Mouse (Mus musculus): ENCODE results near the gene Isyna1. TPM values are rescaled to one million over a fixed set of nuclear protein-coding genes. Genes with fewer than 3 reads are reported as not detected.

Gene Isyna1
- polyA plus RNA-seq, 1 experiment from 2014 or later = 150 TPM

DNA sequence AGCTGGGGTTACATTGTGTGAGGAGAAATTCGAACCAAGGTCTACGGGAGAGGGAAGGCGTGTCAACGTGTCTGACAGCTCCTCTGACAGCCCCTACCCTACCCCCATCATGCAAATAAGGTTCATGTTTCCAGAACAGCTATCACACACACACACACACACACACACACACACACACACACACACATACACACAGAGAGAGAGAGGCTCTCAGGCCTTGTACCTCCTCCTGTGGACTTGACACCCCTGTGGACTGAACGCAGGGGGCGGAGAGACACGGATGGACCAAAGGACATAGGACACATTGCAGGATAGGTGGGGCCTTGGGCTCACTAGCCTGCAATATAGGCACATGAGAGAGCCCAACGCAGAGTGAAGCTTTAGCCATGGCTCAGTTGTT lies 42.7 kb downstream of the Isyna1 start:
- Histone ChIP-seq H3K4me1 (ENCODE audit: control insufficient read depth, insufficient read depth, low read depth, low read length) (no peaks in the 10 kb centered on the region), H3K27me3 (replicated peaks; ENCODE audit: control insufficient read depth, insufficient read depth, low read length) (no peaks in the 10 kb centered on the region; the same call in 1 of the 2 replicates), H3K4me3 (ENCODE audit: low read length) (no peak overlapping the region), H3K4me2 (ENCODE audit: low read length) (no peak overlapping the region), H3K9me3 (ENCODE audit: control insufficient read depth, low read length) (no peaks in the 10 kb centered on the region), H3K36me3 (ENCODE audit: control insufficient read depth, insufficient read depth, low read length) (no peaks in the 10 kb centered on the region), H3K9ac (ENCODE audit: low read depth, low read length) (no peak overlapping the region), H3K27ac (ENCODE audit: low read depth, low read length) (no peak overlapping the region)
- ATAC-seq = no peak
- WGBS = 55% methylated on average over 8 of the region's 8 CpGs

DNA sequence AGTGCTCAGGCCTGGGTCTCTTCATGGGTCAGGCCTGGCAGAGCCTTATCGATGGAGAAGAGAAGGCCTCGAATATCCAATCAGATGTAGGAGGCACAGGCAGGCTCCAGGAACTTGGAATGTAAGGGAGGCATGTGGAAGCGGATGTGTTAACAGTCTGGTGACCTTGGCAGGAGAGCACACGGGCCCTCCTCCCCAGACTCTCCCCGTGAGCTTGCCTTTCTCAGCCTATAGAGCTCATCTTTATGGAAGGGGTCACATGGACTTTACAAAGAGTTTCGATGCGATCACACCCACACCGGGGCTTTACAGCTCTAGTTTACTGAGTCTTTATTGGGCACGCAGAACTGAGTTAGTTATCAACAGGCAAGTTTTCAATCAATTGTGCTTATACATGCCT lies 44.6 kb downstream of the Isyna1 start:
- Histone ChIP-seq H3K27ac (ENCODE audit: low read depth, low read length) (no peak overlapping the region), H3K9me3 (ENCODE audit: control insufficient read depth, low read length) (no peaks in the 10 kb centered on the region), H3K27me3 (replicated peaks; ENCODE audit: control insufficient read depth, insufficient read depth, low read length) (no peaks in the 10 kb centered on the region), H3K4me2 (ENCODE audit: low read length) (no peak overlapping the region), H3K4me1 (ENCODE audit: control insufficient read depth, insufficient read depth, low read depth, low read length) (no peaks in the 10 kb centered on the region), H3K4me3 (ENCODE audit: low read length) (no peak overlapping the region), H3K9ac (ENCODE audit: low read depth, low read length) (no peak overlapping the region), H3K36me3 (ENCODE audit: control insufficient read depth, insufficient read depth, low read length) (no peaks in the 10 kb centered on the region)
- WGBS = 75% methylated on average over 9 of the region's 9 CpGs
- ATAC-seq = no peak

DNA sequence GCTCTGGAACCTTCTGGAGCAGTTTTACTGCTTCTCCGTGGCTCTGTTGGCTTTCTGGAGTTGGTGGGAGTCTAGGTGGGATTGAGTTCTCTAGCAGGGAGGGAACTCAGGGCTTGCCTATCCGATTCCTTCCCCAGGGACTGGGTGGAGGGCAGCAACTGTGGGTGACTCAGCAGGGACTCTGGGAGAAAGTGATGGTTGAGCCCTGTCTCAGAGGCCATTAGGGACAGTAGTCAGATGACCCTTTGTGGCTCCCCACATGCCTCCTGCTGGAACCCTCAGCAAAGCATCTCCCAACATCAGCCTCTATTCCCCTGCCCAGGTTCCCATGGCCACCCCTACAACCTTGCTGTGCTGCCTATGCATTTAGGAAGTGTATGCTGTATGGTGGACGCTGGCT lies 48.8 kb downstream of the Isyna1 start:
- H3K9ac ChIP-seq (ENCODE audit: low read depth, low read length) = no peak overlapping the region
- WGBS = 65% methylated on average over 3 of the region's 3 CpGs
- H3K27ac ChIP-seq (ENCODE audit: low read depth, low read length) = no peak overlapping the region
- no peaks in the 10 kb centered on the region for H3K27me3 ChIP-seq (replicated peaks; ENCODE audit: control insufficient read depth, insufficient read depth, low read length)
- peaks cover 5% of the 10 kb centered on the region; the same call in 1 of the 2 replicates for H3K4me1 ChIP-seq (ENCODE audit: control insufficient read depth, insufficient read depth, low read depth, low read length)
- no peaks in the 10 kb centered on the region for H3K36me3 ChIP-seq (ENCODE audit: control insufficient read depth, insufficient read depth, low read length)
- no peak overlapping the region for H3K4me3 ChIP-seq (ENCODE audit: low read length)
- H3K9me3 ChIP-seq (ENCODE audit: control insufficient read depth, low read length) = no peaks in the 10 kb centered on the region
- no peak overlapping the region for H3K4me2 ChIP-seq (ENCODE audit: low read length)
- ATAC-seq = no peak

DNA sequence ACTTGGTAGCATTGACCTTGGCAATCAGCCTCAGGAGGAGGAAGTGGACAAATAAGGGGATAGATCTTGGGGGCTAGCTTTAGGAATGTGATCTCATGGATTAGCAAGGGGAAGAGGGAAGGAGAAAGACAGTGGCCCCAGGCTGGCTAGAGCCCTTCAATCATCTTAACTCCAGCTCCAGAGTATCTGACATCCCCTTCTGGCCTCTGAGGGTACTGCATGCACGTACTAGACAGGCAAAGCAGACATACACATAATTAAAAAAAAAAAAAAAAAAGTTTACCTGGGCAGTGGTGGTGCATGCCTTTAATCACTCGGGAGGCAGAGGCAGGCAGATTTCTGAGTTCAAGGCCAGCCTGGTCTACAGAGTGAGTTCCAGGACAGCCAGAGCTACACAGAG lies 49.9 kb downstream of the Isyna1 start:
- peaks cover 5% of the 10 kb centered on the region for H3K4me1 ChIP-seq (ENCODE audit: control insufficient read depth, insufficient read depth, low read depth, low read length)
- H3K36me3 ChIP-seq (ENCODE audit: control insufficient read depth, insufficient read depth, low read length) = no peaks in the 10 kb centered on the region
- no peak overlapping the region for H3K4me3 ChIP-seq (ENCODE audit: low read length)
- no peak overlapping the region for H3K27ac ChIP-seq (ENCODE audit: low read depth, low read length)
- H3K9ac ChIP-seq (ENCODE audit: low read depth, low read length) = no peak overlapping the region
- no peak overlapping the region for H3K4me2 ChIP-seq (ENCODE audit: low read length)
- no peaks in the 10 kb centered on the region for H3K27me3 ChIP-seq (replicated peaks; ENCODE audit: control insufficient read depth, insufficient read depth, low read length)
- ATAC-seq = no peak
- H3K9me3 ChIP-seq (ENCODE audit: control insufficient read depth, low read length) = no peaks in the 10 kb centered on the region
- 69% methylated on average over 2 of the region's 2 CpGs for WGBS

DNA sequence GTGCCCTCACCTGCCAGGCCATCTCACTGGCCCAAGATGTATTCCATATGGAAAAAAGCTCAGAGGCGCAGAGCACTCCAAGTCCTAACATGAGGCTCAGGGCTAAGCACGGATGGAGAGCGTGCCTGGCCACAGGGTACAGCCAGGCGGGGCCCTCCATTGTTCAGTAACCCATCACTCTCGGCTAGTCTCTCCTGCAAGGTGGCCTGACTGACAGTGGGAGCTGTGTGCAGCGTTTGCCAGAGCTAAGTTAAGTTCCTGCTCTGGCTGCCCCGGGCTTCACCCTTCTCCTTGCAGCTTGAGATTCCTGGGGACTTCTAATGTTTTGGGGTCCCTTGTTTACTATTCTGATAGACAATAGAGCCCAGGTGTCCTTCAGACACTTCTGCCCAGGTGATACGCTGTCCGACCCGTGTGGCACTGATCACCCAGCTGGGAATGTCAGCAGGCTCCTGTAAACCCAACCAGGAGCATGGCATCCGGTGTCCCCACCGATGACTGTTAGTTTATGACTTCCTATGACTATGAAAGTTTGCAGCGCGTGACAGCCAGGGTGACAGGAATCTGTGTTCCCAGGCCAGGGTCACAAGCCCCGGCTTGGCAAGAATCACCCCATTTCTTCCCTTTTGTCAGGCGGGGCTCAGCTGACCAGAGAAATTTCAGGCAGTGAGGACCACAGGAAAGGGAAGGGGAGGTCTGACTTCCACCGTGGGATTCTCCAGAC lies 51.5 kb downstream of the Isyna1 start:
- ATAC-seq = no peak
- H3K27me3 ChIP-seq (replicated peaks; ENCODE audit: control insufficient read depth, insufficient read depth, low read length) = no peaks in the 10 kb centered on the region
- H3K9ac ChIP-seq (ENCODE audit: low read depth, low read length) = no peak overlapping the region; the same call in 1 of the 2 replicates
- peaks cover 13% of the 10 kb centered on the region for H3K4me1 ChIP-seq (ENCODE audit: control insufficient read depth, insufficient read depth, low read depth, low read length)
- H3K9me3 ChIP-seq (ENCODE audit: control insufficient read depth, low read length) = no peaks in the 10 kb centered on the region
- H3K4me3 ChIP-seq (ENCODE audit: low read length) = no peak overlapping the region
- 55% methylated on average over 17 of the region's 17 CpGs for WGBS
- H3K27ac ChIP-seq (ENCODE audit: low read depth, low read length) = no peak overlapping the region
- no peak overlapping the region for H3K4me2 ChIP-seq (ENCODE audit: low read length)
- H3K36me3 ChIP-seq (ENCODE audit: control insufficient read depth, insufficient read depth, low read length) = 0 out of 2 replicates have a peak, but pooled peaks cover 4% of the 10 kb centered on the region

DNA sequence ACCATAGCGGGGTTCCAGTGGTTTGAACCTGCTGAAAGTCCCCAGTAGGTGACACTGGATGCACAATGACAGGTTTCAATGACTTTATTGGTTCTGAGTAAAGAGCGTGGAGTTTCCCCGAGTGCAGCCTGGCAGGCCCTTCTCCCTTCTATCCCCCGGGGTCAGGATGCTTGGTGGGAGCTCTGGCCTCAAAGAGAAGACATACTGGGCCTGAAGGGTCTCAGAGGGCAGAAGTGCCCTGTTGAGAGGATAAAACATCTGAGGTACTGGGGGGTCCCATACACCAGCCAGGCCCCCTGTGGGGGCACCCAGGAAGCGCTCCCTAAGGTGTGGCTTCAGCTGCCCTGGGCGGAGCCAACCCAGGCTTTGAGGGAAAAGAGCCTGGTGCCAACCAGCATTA lies 52.2 kb downstream of the Isyna1 start:
- Histone ChIP-seq H3K4me1 (ENCODE audit: control insufficient read depth, insufficient read depth, low read depth, low read length) (peaks cover 13% of the 10 kb centered on the region), H3K4me3 (ENCODE audit: low read length) (no peak overlapping the region), H3K36me3 (ENCODE audit: control insufficient read depth, insufficient read depth, low read length) (peaks cover 6% of the 10 kb centered on the region; the same call in 1 of the 2 replicates), H3K9me3 (ENCODE audit: control insufficient read depth, low read length) (no peaks in the 10 kb centered on the region), H3K27me3 (replicated peaks; ENCODE audit: control insufficient read depth, insufficient read depth, low read length) (no peaks in the 10 kb centered on the region), H3K27ac (ENCODE audit: low read depth, low read length) (no peak overlapping the region), H3K4me2 (ENCODE audit: low read length) (no peak overlapping the region), H3K9ac (ENCODE audit: low read depth, low read length) (no peak overlapping the region; the same call in 1 of the 2 replicates)
- 71% methylated on average over 6 of the region's 6 CpGs for WGBS
- no peak for ATAC-seq

DNA sequence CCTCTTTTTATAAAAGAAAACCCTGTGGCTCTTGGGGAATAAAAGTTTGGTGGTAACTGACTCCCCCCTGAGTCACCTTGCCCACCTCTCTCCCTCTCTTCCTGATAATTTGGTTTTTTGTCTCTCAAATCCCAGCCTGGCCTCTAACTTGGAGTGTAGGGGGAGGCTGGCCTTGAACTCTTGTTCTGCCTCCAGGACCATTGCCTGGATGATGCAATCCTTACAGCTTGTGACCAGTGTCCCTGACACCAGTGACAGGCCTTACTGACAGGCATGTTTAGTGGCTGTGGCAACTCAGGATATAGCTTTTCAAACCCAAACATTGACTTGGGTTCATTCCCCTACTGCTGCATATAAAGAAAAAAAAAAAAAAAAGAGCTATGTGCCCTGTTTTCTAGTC lies 52.6 kb downstream of the Isyna1 start:
- H3K27ac ChIP-seq (ENCODE audit: low read depth, low read length) = no peak overlapping the region
- no peak for ATAC-seq
- H3K4me3 ChIP-seq (ENCODE audit: low read length) = no peak overlapping the region
- H3K4me1 ChIP-seq (ENCODE audit: control insufficient read depth, insufficient read depth, low read depth, low read length) = peaks cover 13% of the 10 kb centered on the region
- H3K27me3 ChIP-seq (replicated peaks; ENCODE audit: control insufficient read depth, insufficient read depth, low read length) = no peaks in the 10 kb centered on the region
- H3K4me2 ChIP-seq (ENCODE audit: low read length) = no peak overlapping the region
- no peak overlapping the region for H3K9ac ChIP-seq (ENCODE audit: low read depth, low read length)
- H3K36me3 ChIP-seq (ENCODE audit: control insufficient read depth, insufficient read depth, low read length) = peaks cover 7% of the 10 kb centered on the region; the same call in 1 of the 2 replicates
- H3K9me3 ChIP-seq (ENCODE audit: control insufficient read depth, low read length) = no peaks in the 10 kb centered on the region

Other genes starting within 250 kb of the Isyna1 start
- 7.4 and 10.1 TPM in 2 replicates for gene Upf1, start 241.1 kb upstream of the Isyna1 start, polyA plus RNA-seq (2015; fragmentation: Nextera tagmentation; extraction: Ambion mirVana)
- 0.58 and 2.8 TPM in 2 replicates for gene Comp, start 220.8 kb upstream of the Isyna1 start, polyA plus RNA-seq (2015; fragmentation: Nextera tagmentation; extraction: Ambion mirVana)
- 45.9 and 55.1 TPM in 2 replicates for gene Crtc1, start 154.8 kb upstream of the Isyna1 start, polyA plus RNA-seq (2015; fragmentation: Nextera tagmentation; extraction: Ambion mirVana)
- gene Klhl26, start 117.4 kb upstream of the Isyna1 start, polyA plus RNA-seq (2015; fragmentation: Nextera tagmentation; extraction: Ambion mirVana) = 36.1 and 37.5 TPM in 2 replicates
- gene Tmem59l, start 107.0 kb upstream of the Isyna1 start, polyA plus RNA-seq (2015; fragmentation: Nextera tagmentation; extraction: Ambion mirVana) = 164 and 190 TPM in 2 replicates
- gene Crlf1, start 101.2 kb upstream of the Isyna1 start, polyA plus RNA-seq (2015; fragmentation: Nextera tagmentation; extraction: Ambion mirVana) = 9.3 and 15.5 TPM in 2 replicates
- 173 and 192 TPM in 2 replicates for gene Rex1bd, start 87.6 kb upstream of the Isyna1 start, polyA plus RNA-seq (2015; fragmentation: Nextera tagmentation; extraction: Ambion mirVana)
- gene Uba52, start 83.6 kb upstream of the Isyna1 start, polyA plus RNA-seq (2015; fragmentation: Nextera tagmentation; extraction: Ambion mirVana) = 576 and 598 TPM in 2 replicates
- 429 and 441 TPM in 2 replicates for gene Fkbp8, start 66.6 kb upstream of the Isyna1 start, polyA plus RNA-seq (2015; fragmentation: Nextera tagmentation; extraction: Ambion mirVana)
- gene Kxd1, start 66.4 kb upstream of the Isyna1 start, polyA plus RNA-seq (2015; fragmentation: Nextera tagmentation; extraction: Ambion mirVana) = 45.2 and 45.4 TPM in 2 replicates
- gene Ell, start 54.9 kb upstream of the Isyna1 start, polyA plus RNA-seq (2015; fragmentation: Nextera tagmentation; extraction: Ambion mirVana) = 14.9 and 19.2 TPM in 2 replicates
- gene Ssbp4, start 14.5 kb downstream of the Isyna1 start, polyA plus RNA-seq (2015; fragmentation: Nextera tagmentation; extraction: Ambion mirVana) = 148 and 157 TPM in 2 replicates
- gene Lrrc25, start 21.8 kb downstream of the Isyna1 start, polyA plus RNA-seq (2015; fragmentation: Nextera tagmentation; extraction: Ambion mirVana) = 1.1 and 1.6 TPM in 2 replicates
- gene Gdf15, start 38.1 kb downstream of the Isyna1 start, polyA plus RNA-seq (2015; fragmentation: Nextera tagmentation; extraction: Ambion mirVana) = 0.11 and 0.48 TPM in 2 replicates
- gene Pgpep1, start 66.0 kb downstream of the Isyna1 start, polyA plus RNA-seq (2015; fragmentation: Nextera tagmentation; extraction: Ambion mirVana) = 78.3 and 87.6 TPM in 2 replicates
- gene Lsm4, start 78.9 kb downstream of the Isyna1 start, polyA plus RNA-seq (2015; fragmentation: Nextera tagmentation; extraction: Ambion mirVana) = 168 and 169 TPM in 2 replicates
- 60.0 and 69.0 TPM in 2 replicates for gene Jund, start 104.6 kb downstream of the Isyna1 start, polyA plus RNA-seq (2015; fragmentation: Nextera tagmentation; extraction: Ambion mirVana)
- 0.10 TPM in 1 of 2 replicates, not detected in the other for gene Iqcn, start 109.1 kb downstream of the Isyna1 start, polyA plus RNA-seq (2015; fragmentation: Nextera tagmentation; extraction: Ambion mirVana)
- 0.19 TPM in 1 of 2 replicates, not detected in the other for gene Gm3336, start 124.2 kb downstream of the Isyna1 start, polyA plus RNA-seq (2015; fragmentation: Nextera tagmentation; extraction: Ambion mirVana)
- 0.19 and 0.42 TPM in 2 replicates for gene Pde4c, start 129.3 kb downstream of the Isyna1 start, polyA plus RNA-seq (2015; fragmentation: Nextera tagmentation; extraction: Ambion mirVana)
- 622 and 635 TPM in 2 replicates for gene Rab3a, start 160.3 kb downstream of the Isyna1 start, polyA plus RNA-seq (2015; fragmentation: Nextera tagmentation; extraction: Ambion mirVana)
- gene Mpv17l2, start 166.6 kb downstream of the Isyna1 start, polyA plus RNA-seq (2015; fragmentation: Nextera tagmentation; extraction: Ambion mirVana) = 48.6 and 49.9 TPM in 2 replicates
- gene Pik3r2, start 182.3 kb downstream of the Isyna1 start, polyA plus RNA-seq (2015; fragmentation: Nextera tagmentation; extraction: Ambion mirVana) = 115 and 118 TPM in 2 replicates
- 21.9 and 23.9 TPM in 2 replicates for gene Mast3, start 210.7 kb downstream of the Isyna1 start, polyA plus RNA-seq (2015; fragmentation: Nextera tagmentation; extraction: Ambion mirVana)
- gene Il12rb1, start 214.1 kb downstream of the Isyna1 start, polyA plus RNA-seq (2015; fragmentation: Nextera tagmentation; extraction: Ambion mirVana) = 0.11 and 0.14 TPM in 2 replicates
- gene Arrdc2, start 245.3 kb downstream of the Isyna1 start, polyA plus RNA-seq (2015; fragmentation: Nextera tagmentation; extraction: Ambion mirVana) = 6.8 and 7.9 TPM in 2 replicates